13 mouse cellular contexts compared by ENCODE assay signal in the genomic region with DNA sequence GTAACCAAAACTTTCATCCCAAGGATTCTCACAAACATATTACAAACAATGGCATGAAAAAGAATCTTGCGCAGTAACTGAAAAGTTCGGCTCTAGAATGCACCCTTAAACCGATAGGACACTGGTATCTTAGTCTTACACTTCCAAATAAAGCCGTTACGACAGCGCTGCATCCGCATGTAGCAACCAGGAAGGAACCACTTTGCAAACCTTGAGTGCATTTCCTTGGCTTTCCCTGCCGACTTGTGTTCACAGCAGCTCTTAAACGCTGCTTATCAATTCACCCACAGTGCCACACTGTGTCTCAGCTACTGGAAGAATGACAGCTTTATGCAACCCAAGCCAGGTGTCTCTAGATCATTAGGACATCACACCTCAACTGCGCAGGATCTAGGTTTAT.
"Had no signal": no experiment of that assay in that cellular context is flagged by ENCODE, and none has a peak within 500 bp of the region (broad histone marks: within the 10 kb centered on the region; RNA-seq: fewer than 3 reads in every experiment).

No protein-coding gene starts in this region.

- DNase-seq: kidney, adult 2 months; kidney, postnatal 14 days; left cerebral cortex, postnatal 4 days; midbrain, embryonic 14.5 days; right cerebral cortex, postnatal 4 days; thymus, postnatal 36 days had no signal

- H3K9ac ChIP-seq: kidney, embryonic 15.5 days; neural tube, embryonic 12.5 days; stomach, embryonic 15.5 days had no signal

- H3K36me3 ChIP-seq: kidney, embryonic 15.5 days; midbrain, embryonic 10.5 days; neural tube, embryonic 12.5 days; stomach, embryonic 15.5 days had no signal

- H3K27ac ChIP-seq: kidney, embryonic 15.5 days; midbrain, embryonic 10.5 days; neural tube, embryonic 12.5 days; stomach, embryonic 15.5 days had no signal

- H3K4me2 ChIP-seq: kidney, embryonic 15.5 days; liver, embryonic 11.5 days; neural tube, embryonic 12.5 days; stomach, embryonic 15.5 days had no signal

- H3K4me3 ChIP-seq: kidney, embryonic 15.5 days; midbrain, embryonic 10.5 days; myocyte; neural tube, embryonic 12.5 days; stomach, embryonic 15.5 days had no signal

- H3K27me3 ChIP-seq: kidney, embryonic 15.5 days; neural tube, embryonic 12.5 days; stomach, embryonic 15.5 days had no signal

- ATAC-seq: intestine, embryonic 16.5 days had no signal

- H3K4me1 ChIP-seq: kidney, embryonic 15.5 days; midbrain, embryonic 10.5 days; neural tube, embryonic 12.5 days; stomach, embryonic 15.5 days had no signal

- H3K9me3 ChIP-seq: kidney, embryonic 15.5 days; midbrain, embryonic 10.5 days; neural tube, embryonic 12.5 days; stomach, embryonic 15.5 days had no signal
